Mouse (Mus musculus): Measurements from ENCODE around the gene Hmga1.

Hmga1 gene

DNA sequence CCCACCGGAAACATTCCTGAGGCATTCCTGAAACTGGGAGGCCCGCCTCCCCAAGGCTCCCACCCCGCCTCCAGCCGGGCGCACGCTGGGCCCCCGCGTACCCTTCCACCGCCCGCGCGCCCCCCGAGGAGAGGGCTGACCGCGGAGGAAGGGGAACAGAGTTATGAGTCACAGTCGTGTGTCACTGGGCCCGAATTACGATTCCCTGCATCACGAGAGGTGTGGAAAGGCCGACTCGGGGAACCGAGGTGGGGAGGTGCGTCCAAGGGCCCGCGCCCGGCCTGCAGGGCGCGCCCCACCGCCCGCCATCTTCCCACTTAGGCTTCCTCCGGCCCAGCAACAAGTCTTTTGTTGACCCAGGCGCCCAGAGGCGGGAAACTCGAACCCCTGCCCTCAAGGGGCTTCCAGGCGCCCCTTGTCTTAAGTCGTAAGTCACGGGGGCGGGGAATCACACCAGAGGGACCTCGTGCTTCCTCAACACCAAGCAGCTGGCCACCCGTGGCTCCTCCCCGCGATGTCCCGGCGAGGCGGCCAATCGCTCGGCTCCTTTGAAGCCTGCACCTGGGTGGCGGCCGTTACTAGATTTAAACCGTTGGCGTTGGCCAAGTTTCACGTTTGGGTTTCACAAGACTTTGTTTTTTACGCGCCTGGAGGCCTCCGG is 655 bp upstream of the Hmga1 start:
- in situ Hi-C loops (cut with MboI; ENCODE audit: unreplicated experiment in 2 of 2) = no loop called here

GRCm38 (mm10) chr17:27557181-27557926 is 1.1 kb downstream of the Hmga1 start:
- in situ Hi-C loops (cut with MboI; ENCODE audit: unreplicated experiment in 2 of 2) = no loop called here

- in situ Hi-C loops (cut with MboI; ENCODE audit: unreplicated experiment in 2 of 2) = no loop called here
Observed at GRCm38 (mm10) chr17:27557927-27558661, 1.8 kb downstream of the Hmga1 start.

- in situ Hi-C loops (cut with MboI; ENCODE audit: unreplicated experiment in 2 of 2) = no loop called here
Observed at GRCm38 (mm10) chr17:27558845-27559244, 2.5 kb downstream of the Hmga1 start.

DNA sequence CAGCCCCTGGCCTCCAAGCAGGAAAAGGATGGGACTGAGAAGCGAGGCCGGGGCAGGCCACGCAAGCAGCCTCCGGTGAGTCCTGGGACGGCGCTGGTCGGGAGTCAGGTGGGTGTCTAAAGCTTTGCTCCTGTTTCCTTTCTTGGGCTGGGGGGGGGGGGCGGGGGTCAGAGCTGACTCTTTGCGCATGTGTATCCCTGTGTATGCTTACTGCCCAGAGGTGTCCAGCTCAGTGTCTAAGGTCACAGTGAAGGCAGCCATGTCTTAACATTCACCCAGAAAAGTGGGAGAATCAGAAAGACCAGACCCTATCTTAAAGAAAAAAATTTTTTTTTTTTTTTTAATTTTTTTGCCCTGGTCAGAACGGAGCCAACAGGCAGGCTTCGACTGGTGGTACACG is 3.3 kb downstream of the Hmga1 start:
- in situ Hi-C loops (cut with MboI; ENCODE audit: unreplicated experiment in 2 of 2) = no loop called here

DNA sequence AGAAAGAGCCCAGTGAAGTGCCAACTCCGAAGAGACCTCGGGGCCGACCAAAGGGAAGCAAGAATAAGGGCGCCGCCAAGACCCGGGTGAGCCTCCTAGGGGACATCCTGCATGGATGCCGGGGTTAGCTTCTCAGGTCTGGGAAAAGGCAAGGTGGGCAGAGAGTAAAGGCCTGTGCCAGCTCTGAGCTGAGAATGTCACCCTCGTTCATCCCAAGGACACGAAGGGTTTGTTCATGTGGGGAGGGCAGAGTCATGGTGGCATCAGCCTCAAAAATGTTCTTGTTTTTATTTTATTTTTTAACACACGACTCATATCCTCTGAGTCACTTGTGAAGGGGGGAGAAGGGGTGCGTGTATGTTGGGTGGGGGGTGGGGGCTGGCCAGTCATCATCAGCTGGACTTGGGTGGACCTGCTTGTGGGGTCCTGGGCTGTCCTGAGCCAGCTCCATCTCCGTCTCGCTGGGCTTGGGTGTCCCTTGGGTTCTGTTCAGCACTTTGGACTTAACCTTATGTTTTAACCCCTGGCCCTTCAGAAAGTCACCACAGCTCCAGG is 4.7 kb downstream of the Hmga1 start:
- in situ Hi-C loops (cut with MboI; ENCODE audit: unreplicated experiment in 2 of 2) = loop anchor here in 1 of 2 experiments (10.0 kb wide), 1 partner anchor 204 kb away; no protein-coding TSS in a partner anchor

- in situ Hi-C loops (cut with MboI; ENCODE audit: unreplicated experiment in 2 of 2) = loop anchor here in 1 of 2 experiments (10.0 kb wide), 1 partner anchor 203 kb away; no protein-coding TSS in a partner anchor
Observed at GRCm38 (mm10) chr17:27561809-27562526, 5.7 kb downstream of the Hmga1 start.

- in situ Hi-C loops (cut with MboI; ENCODE audit: unreplicated experiment in 2 of 2) = loop anchor here in 1 of 2 experiments (10.0 kb wide), 1 partner anchor 201 kb away; no protein-coding TSS in a partner anchor
Observed at GRCm38 (mm10) chr17:27563771-27564244, 7.5 kb downstream of the Hmga1 start.

GRCm38 (mm10) chr17:27564391-27565162 is 8.3 kb downstream of the Hmga1 start:
- in situ Hi-C loops (cut with MboI; ENCODE audit: unreplicated experiment in 2 of 2) = loop anchor here (5.0 to 10.0 kb wide), 3 partner anchors 32 to 200 kb away; no protein-coding TSS in a partner anchor

- in situ Hi-C loops (cut with MboI; ENCODE audit: unreplicated experiment in 2 of 2) = loop anchor here (5.0 to 10.0 kb wide), 3 partner anchors 33 to 199 kb away; no protein-coding TSS in a partner anchor
Observed at GRCm38 (mm10) chr17:27565163-27565941, 9.1 kb downstream of the Hmga1 start, which contains the start of gene AI413582. Gene AI413582 (minus strand): TSS chr17:27565756.

DNA sequence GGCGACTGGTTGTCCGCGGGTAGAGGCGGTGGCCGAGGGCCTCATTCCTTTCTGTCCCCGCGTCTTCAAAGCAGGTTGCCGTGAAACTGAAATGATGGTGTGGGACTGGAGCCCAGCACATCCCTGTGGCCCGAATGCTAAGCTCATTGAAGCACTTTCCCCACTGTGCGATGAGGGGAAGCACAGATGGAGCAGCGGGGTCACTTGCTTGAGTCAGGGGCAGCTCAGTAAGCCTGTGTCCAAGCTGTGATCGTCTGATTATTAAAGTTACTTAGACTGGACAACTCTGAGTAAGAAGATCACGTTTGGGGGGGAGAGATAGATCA is 9.6 kb downstream of the Hmga1 start:
- in situ Hi-C loops (cut with MboI; ENCODE audit: unreplicated experiment in 2 of 2) = loop anchor here (5.0 to 10.0 kb wide), 3 partner anchors 34 to 199 kb away; no protein-coding TSS in a partner anchor

DNA sequence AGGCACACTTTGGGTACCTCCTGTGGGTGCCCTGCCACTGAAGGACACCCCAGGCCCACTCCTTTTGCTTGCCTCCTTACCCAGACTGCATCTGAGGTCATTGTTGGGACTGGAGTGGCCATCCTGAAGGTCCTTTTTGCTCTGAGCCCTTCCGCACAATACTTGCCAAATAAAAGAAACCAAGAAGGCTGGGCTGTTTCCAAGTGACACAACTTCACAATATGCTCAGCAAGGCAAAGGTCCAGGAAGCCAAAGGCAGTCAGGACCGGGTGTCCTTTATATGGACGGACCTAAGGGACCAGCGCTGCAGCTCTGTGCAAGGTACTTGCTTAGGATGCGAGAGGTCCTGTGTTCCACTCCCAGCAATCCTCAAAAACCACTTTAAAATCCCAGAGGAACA is 11.9 kb downstream of the Hmga1 start:
- in situ Hi-C loops (cut with MboI; ENCODE audit: unreplicated experiment in 2 of 2) = loop anchor here (5.0 to 10.0 kb wide), 3 partner anchors 36 to 197 kb away; no protein-coding TSS in a partner anchor

DNA sequence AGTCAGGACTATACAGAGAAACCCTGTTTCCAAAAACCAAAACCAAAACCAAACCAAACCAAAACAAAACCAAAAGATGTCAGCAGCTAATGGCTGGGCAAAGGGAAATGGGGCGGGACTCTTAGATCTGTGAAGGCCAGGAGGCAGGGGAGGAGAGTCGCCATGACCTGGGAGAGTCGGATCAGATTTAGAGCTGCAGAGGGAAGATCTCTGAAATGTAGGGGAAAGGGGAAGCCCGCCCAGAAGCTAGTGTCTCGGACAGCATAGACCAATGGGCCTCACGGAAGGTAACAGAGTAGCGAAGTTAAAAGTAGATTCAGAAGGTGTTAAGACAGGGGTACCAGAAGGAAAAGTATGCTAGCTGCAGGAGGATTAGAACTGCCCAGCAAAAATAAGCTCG is 15.0 kb downstream of the Hmga1 start:
- in situ Hi-C loops (cut with MboI; ENCODE audit: unreplicated experiment in 2 of 2) = no loop called here

DNA sequence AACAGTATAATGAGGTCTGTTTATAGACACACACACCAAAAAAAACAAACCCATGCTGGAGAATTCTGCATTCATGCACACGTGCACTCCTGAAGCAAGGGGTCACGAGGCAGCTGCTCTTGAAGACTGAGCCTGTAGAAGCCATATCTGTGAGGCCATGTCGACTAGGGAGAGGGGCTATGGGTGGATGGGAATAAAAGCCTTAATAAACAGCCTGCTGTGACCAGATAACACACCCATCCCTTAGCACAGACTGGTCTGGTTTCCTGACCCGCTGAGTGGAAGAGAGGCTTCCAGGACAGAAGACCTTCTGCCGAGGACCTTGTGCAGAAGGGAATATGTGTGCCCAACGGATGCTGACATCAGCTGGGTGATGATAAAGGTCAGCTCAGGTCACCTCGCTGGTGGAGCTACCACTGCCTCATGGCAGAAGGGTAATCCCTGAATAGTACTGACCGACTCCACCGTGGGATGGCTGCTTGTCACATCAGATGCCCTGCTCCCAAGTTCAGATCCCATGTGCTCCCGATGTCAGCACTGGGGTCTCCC is 17.5 kb downstream of the Hmga1 start:
- in situ Hi-C loops (cut with MboI; ENCODE audit: unreplicated experiment in 2 of 2) = no loop called here

DNA sequence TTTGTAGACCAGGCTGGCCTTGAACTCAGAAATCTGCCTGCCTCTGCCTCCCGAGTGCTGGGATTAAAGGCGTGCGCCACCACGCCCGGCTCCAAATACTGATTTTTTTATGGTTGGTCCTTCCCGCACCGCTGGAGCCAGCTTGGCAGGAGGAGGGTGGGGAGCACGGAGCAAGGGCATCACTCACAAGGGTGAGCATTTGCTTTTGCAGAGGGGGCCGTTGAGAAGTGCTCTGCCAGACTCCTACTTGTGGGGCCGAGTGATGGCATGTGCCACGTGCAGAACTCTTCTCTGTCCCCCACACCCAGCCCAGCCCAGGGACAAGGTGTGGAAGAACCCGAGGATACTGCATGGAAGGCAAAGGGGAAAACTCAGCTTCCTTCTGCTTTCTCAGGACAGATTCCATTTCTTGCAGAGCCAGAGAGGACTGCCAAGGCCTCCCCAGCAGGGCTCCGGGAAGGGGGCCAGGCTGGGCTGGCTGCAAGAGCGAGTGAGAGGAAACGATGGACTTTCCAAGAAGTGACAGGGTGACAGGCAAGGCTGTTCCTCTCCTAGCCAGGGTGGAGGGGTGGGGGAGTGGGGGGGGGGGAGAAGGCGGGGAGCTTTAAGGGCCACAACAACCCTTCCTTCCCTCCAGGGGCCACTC is 18.3 kb downstream of the Hmga1 start:
- in situ Hi-C loops (cut with MboI; ENCODE audit: unreplicated experiment in 2 of 2) = no loop called here

- in situ Hi-C loops (cut with MboI; ENCODE audit: unreplicated experiment in 2 of 2) = no loop called here
Observed at GRCm38 (mm10) chr17:27575116-27575776, 18.9 kb downstream of the Hmga1 start.

GRCm38 (mm10) chr17:27576056-27576455 is 19.8 kb downstream of the Hmga1 start:
- in situ Hi-C loops (cut with MboI; ENCODE audit: unreplicated experiment in 2 of 2) = no loop called here

Data from v-Abl transformed pro-B cells (cell line).